Mouse (Mus musculus): ENCODE data around the gene Lamtor1.
A peak's percentile ranks its signal among the peaks of the same experiment; 100 is the strongest.

Gene Lamtor1

GRCm38 (mm10) chr7:101905561-101906286, at the start of gene Lamtor1:
Lamtor1 (plus strand) TSS chr7:101905904.
- DNase-seq (ENCODE audit: low spot score in 2 of 2), result peak; percentile 100

DNA sequence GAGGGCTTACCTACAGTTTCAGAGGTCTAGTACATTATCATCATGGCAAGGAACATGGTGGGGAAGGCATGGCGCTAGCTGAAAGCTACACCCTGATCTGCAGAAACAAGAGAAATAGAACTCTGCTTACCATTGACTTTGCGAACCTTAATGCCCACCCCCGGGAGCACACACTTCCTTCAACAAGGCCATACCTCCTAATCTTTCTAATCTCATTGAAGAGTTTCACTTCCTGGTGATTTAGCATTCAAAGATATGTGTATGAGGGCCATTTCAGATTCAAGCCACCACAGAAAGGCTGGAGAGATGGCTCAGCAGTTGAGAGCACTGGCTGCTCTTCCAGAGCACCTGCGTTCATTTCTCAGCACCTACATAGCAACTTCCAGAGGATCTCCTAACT, 48.6 kb upstream of the Lamtor1 start, which contains the start of gene Folr2:
Gene Folr2 (minus strand): TSS at position 101 of the 400 bp plus-strand sequence.
- no peak for DNase-seq (ENCODE audit: low spot score in 2 of 2)

- no peak for DNase-seq (ENCODE audit: low spot score in 2 of 2)
Measured at GRCm38 (mm10) chr7:101858362-101858761, 47.3 kb upstream of the Lamtor1 start.

- DNase-seq (ENCODE audit: low spot score in 2 of 2), result no peak
Measured at GRCm38 (mm10) chr7:101860978-101861377, 44.7 kb upstream of the Lamtor1 start.

DNA sequence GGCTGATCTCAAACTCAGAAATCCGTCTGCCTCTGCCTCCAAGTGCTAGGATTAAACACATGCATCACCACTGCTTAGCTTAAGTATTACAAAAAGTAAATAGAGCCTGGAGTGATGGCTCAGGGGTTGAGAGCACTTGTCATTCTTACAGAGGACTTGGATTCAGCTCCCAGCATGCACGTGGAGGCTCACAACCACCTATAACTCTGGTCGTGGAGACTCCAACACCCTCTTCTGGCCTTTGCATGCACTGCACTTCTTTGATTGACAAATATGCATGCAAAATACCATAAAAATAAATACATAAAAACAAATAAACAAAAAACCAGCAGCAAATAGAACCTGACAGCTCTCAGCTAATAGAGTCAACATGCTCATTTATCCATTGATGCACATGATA, 43.4 kb upstream of the Lamtor1 start:
- no peak for DNase-seq (ENCODE audit: low spot score in 2 of 2)

DNA sequence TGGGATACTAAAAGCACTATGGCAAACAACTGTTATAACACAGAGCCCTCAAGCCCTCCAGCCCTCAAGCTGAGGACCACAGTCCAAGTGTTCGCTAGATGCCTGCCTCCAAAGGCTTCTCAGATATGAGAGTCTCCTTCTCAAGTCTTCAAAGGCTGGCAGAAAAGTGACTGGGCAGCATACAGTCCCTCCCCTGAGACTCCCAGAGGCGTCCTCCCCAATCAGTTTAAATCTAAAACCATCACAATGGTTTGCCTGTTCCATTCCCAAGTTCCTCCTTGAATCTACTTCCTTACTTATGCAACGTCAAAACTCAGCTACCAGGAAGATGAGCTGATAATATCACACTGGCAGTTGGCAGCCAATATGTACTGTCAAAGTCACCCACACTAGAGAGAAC, 42.3 kb upstream of the Lamtor1 start, which contains the start of gene Anapc15:
Gene Anapc15 (plus strand): TSS at position 301 of the 400 bp plus-strand sequence.
- no peak for DNase-seq (ENCODE audit: low spot score in 2 of 2)

DNA sequence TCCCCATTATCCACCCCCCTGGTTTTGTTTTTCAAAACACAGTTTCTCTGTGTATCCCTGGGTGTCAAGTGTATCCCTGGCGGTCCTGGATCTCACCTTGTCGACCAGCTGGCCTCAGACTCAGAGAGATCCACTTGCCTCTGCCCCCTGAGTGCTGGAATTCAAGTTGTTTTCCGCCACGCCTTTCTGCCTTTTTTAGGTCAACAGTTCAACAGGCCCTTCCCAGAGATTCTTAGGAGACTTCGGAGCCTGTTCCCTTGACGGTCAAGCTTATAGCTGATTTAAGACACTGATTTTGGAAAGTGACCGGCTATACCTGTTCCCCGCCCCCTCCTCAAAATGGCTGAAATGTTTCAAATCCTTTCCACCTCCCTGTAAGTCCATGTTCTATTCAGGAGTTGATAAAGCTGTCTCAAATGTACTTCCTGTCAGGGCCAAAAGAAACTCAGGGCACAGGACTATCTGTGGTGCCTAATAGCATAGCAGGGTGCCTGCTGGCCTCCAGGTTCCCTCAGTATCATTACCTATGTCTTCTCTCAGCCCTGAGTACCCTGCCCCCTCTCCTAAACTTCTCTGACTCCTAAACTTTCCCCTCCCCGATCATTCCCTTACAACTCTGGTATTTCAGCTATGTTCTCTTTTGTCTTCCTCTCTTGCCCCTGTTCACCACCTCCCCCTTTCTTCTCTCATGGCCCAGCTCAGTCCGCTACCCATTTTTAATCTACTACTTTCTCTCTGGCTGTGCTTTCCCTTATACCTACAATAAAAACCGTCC, 39.0 kb upstream of the Lamtor1 start:
- DNase-seq (ENCODE audit: low spot score in 2 of 2), result no peak

GRCm38 (mm10) chr7:101867482-101867881, 38.2 kb upstream of the Lamtor1 start:
- no peak for DNase-seq (ENCODE audit: low spot score in 2 of 2)

DNA sequence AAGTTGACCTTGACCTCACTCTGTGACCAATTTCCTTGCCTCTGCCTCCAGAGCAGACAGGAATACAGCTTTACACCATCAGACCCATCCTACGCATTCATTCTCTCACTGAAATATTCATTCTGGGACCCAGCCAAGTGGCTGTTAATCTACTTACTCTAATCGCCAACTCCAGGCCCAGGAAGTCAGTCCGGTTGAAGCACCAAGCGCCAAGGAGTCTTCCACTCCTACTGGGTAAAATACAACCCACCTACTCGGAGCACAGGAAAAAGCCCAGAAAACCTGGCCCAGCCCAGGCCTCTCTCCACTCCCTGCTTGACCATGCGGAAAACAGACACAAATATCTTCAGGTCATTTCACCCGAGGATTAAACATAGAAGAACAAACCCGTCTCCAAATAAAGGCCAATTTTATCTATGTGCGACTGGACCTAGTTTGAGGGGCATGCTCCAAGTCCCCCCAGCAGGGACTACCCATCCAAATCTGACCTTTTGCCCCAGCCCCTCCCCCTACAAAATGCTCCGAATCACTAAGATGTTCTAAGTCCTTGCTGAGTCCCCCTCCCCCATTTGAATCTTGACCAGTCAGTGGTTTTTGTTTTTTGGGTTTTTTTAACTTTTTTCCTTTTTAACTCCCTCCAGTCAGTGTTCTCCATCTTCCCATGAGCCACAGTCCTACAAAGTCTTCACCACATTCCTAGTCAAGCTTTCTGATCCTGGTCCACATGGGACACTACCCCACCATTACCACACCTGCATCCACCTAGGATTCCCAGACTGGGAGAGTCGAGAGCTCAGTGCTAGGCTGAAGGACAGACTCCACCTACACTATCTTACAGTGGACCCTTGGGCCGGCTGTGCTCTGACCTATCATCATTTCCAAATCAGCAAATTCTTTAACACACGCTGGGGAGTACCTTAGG, 37.2 kb upstream of the Lamtor1 start:
- DNase-seq (ENCODE audit: low spot score in 2 of 2), result no peak

DNA sequence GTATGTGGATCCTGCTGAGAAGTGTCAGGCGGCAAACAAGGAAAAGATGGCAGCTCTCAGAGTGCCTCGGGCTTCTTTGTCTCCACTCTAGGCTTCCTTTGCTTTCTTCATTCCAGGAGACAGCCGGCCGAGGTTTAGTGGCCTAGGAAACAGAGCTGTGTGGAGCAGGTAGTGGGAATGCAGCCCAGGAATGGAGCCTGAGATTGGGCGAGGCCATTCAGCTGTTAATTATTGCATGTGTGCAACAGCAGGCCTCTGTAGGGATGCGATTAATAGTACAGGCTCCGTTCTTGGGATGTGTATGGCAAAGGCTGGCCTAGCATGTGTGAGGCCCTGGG, 36.6 kb upstream of the Lamtor1 start:
- no peak for DNase-seq (ENCODE audit: low spot score in 2 of 2)

- DNase-seq (ENCODE audit: low spot score in 2 of 2), result no peak
Measured at GRCm38 (mm10) chr7:101870629-101871028, 35.1 kb upstream of the Lamtor1 start, which contains the start of gene Folr1. Folr1 (minus strand) TSS chr7:101870788.

- no peak for DNase-seq (ENCODE audit: low spot score in 2 of 2)
Measured at GRCm38 (mm10) chr7:101871296-101871695, 34.4 kb upstream of the Lamtor1 start.

- DNase-seq (ENCODE audit: low spot score in 2 of 2), result no peak
Measured at GRCm38 (mm10) chr7:101875978-101876377, 29.7 kb upstream of the Lamtor1 start.

DNA sequence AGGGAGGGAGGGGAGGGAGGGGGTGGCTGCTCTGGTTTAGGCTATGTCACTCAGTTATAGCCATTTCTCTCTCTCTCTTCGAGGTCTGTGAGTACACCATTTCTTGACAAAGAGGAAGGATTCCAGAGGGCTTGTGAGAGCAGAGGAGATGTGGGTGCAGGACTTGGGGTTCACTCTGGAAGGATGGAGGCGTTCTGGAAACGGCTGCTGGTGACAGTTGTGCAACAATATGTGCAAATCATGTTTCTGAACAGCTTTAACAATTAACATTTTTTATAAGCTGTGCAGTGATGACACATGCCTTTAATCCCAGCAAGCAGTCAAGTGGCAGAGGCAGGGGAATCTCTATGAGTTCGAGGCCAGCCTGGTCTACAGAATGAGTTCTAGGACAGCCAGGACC, 24.8 kb upstream of the Lamtor1 start:
- no peak for DNase-seq (ENCODE audit: low spot score in 2 of 2)

DNA sequence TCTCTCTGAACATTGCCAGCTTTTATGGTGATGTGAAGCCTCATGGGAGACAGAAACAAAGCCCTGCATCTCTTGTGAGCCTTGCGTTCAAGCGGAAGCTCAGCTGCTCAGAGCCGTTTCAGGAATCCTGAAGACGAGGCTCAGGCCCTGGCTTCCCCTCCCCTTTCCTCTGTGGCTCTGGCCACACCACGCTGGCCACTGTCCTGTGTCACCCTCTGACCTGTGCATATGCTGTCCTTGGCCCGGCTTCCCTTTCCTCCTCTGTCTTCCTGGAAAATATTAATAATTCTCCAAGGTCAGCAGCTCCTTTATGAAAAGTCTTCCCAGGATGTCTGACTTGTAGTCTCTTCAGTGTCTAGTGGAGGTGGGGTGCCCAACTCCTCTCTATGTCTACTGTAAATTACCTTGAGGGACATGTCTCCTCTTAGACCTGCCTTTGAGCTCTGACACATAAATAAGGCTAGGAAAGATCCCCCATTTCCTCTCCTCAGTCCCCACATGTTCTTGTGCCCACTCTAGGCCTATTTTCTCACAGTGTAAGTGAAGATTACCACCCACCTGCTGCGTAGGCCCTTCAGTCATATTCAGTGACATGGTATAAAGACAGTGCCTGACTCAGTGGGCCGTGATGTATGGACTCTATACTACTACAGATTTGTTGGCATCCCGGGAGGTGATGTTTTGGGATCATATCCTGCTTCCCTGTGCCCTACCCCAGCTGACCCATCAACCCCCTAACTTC, 23.1 kb upstream of the Lamtor1 start:
- DNase-seq (ENCODE audit: low spot score in 2 of 2), result peak in 1 of 2 experiments; percentile 48

- DNase-seq (ENCODE audit: low spot score in 2 of 2), result no peak
Measured at GRCm38 (mm10) chr7:101884160-101884559, 21.5 kb upstream of the Lamtor1 start.

GRCm38 (mm10) chr7:101886274-101886673, 19.4 kb upstream of the Lamtor1 start:
- no peak for DNase-seq (ENCODE audit: low spot score in 2 of 2)

DNA sequence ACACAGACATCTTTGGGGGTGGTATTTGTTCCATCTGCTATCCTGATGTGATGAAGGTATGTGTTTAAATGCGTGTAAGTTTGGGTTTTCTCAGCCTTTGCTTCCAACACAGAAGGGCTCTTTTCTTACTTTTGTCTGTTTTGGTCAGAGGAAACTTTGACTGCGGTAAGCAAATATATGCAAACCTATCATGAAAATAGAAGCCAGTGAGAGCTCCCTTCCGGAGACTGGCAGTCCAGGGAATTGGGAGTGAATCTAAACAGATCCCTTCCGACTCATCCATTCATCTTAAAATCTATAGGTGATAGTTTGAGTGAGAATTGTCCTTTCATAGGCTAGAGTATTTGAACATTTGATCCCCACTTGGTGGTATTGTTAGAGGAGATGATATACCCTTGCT, 17.2 kb upstream of the Lamtor1 start:
- DNase-seq (ENCODE audit: low spot score in 2 of 2), result no peak

- no peak for DNase-seq (ENCODE audit: low spot score in 2 of 2)
Measured at GRCm38 (mm10) chr7:101895695-101896094, 10.0 kb upstream of the Lamtor1 start.

DNA sequence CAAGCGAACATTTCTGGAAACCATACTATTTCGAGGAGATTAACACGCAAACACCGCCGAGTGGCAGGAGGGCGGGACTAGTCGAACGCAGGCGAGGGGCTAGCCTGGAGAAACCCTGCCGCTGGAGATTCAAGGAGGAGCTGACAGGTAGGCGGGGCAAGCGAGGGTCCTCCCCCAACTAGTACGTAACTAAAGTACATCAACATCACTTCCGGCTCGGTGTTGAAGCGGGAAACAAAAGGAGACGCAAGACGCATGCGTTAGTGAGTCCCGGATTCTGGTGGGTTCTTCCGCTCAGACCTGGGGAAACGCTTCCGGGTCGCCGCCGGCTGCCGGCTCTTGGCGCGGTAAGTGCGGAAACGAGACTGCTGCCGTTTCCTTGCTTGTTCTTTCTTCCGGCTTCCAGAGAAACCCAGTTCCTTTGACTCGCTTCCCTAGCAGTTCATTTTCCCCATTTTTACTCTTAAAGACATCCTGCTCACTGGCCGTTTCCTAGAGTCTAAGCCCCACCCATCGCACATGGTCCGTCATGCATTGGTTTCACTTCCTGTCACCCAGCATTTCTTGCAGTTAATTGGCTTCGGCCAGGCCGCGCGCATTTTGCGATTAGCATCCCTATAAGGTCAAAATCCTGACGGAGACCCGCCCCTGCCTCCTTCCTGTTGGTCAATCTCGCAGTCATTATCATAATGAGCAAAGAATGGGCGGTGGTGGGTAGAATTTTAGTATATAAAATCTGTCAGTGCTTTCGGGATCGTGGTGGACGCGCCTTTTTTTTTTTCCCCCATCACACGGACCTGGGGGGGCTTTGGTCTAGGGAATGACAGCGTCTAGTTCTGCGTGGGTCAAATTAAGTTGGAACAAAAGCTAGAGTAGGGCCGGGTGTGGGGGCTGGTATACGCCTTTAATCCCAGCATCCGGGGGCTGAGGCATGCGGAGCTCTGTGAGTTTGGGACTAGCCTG, 9.3 kb upstream of the Lamtor1 start:
- DNase-seq (ENCODE audit: low spot score in 2 of 2), result peak; percentile 98 to 99
